Mouse (Mus musculus) adrenal gland, adult (tissue): ENCODE results near the gene Agap3.
A peak's percentile ranks its signal among the peaks of the same experiment; 100 is the strongest.

Experiments used
- DNase-seq, 2 experiments: peaks; one replicate each; pipeline ENCODE4 v3.0.0; 2022 to 2023; ENCODE audit warnings: low spot score in 1 of 2; ENCODE audit not compliant: inconsistent age in 2 of 2

Gene Agap3

GRCm38 (mm10) chr5:24508406-24508805 is 56.4 kb downstream of the Agap3 start:
- DNase-seq, result no peak

GRCm38 (mm10) chr5:24510635-24511034 is 58.7 kb downstream of the Agap3 start:
- DNase-seq, result peak; percentile 52 to 86

GRCm38 (mm10) chr5:24512271-24512670 is 60.3 kb downstream of the Agap3 start:
- no peak for DNase-seq

- no peak for DNase-seq
Measured at GRCm38 (mm10) chr5:24521366-24521765, 69.4 kb downstream of the Agap3 start.

GRCm38 (mm10) chr5:24523806-24524205 is 71.8 kb downstream of the Agap3 start:
- DNase-seq, result no peak

DNA sequence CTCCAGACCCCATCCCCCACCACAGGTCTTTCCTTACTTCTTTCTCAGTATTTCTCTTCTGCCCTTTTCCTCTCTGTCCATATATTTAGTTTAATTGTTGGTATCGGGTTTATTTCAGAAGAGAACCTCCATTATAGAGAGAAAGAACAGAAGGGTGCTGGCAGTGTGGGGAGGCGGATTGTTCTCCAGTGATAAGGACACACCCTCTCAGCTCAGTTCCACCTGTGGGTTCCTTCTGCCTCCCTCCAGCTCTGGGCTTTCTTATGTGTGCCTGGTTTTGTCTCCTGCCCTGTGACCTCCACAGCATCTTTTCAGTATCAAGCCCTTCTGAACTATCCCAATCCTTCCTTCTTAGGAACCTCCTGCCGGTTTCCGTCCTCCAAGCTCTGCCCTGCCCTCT is 72.5 kb downstream of the Agap3 start:
- no peak for DNase-seq

DNA sequence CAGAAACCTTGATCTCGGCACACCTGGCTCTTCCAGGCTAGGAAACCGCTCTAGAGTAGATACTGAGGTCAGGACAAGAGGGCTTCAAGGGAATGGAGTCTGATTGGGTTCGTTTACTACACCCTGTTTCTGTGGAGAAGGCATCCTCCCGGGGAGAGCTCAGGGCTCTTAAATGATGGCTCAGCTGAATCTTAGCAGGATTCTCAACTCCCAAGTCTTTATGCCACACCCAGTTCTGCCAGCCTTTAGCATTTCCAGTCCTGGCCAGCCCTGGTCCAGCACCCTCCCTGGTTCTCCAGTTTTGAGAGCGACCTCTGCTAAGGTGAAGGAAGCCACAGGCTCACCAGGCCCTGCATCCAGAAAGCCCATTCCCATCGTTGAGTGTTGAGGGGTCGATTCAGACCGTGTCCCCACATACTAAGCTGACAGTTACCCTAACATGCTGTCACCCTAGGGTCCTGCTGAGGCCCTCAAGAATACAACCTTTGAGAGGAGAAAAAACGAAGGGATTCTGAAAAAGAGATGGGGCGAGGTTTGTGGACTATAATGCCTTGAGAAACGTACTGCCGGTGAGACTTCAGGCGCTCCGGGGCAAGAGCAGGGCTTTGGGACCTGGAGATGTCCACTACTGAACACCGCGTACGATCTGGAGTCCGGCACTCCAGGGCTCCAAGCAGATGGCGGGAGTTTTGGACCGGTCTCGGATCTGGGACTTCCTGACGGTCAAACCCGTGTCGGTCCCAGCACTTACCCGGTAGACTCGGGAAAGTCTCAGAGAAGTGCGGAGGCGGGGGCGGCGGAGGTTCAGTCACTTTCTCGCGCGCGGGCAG is 73.6 kb downstream of the Agap3 start:
- peak in 1 of 2 experiments; percentile 53 for DNase-seq

- DNase-seq, result peak in 1 of 2 experiments; percentile 45
Measured at GRCm38 (mm10) chr5:24526190-24526888, 74.4 kb downstream of the Agap3 start.

GRCm38 (mm10) chr5:24526889-24527230 is 74.9 kb downstream of the Agap3 start, which contains the start of gene Gbx1:
Gene Gbx1 (minus strand): TSS chr5:24527202.
- DNase-seq, result peak in 1 of 2 experiments; percentile 49

GRCm38 (mm10) chr5:24527780-24528179 is 75.8 kb downstream of the Agap3 start:
- DNase-seq, result no peak

- DNase-seq, result peak; percentile 91 to 98
Measured at GRCm38 (mm10) chr5:24530042-24530689, 78.2 kb downstream of the Agap3 start.

DNA sequence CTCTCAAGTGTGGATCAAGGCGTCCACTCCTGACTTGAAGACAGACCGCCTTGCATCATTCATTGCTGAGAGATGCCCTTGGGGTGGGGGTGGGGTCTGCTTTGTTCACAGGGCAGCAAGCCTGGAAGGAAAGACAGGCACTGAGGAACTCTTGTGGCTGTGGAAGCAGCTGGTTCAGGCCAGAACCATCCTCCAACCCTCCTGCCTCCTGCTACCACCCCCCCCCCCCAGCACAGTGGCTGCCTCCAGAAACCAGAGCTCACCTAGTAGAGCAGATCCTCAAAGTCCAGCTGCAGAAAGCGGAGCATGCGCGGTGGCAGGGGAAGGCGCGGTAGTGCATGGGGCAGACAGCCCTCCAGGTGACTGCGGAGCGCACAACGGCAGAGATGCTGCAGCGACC is 81.4 kb downstream of the Agap3 start:
- no peak for DNase-seq

DNA sequence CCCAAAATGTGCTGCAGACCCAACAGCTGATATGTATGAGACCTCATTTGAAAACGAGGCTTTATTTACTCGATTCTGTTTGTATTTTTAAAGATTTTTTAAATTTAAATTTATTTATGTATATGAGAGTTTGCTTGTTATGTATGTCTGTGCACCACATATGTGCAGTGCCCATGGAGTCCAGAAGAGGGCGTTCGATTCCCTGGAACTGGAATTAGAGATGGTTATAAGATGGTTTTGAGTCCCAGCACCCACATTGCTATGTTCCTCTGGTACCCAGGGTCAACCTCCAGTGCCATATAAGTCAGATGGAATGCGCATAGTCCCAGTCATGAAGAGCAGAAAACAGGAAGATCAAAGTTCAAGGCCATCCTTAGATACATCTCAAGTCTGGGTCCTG is 82.3 kb downstream of the Agap3 start:
- DNase-seq, result peak in 1 of 2 experiments; percentile 60

DNA sequence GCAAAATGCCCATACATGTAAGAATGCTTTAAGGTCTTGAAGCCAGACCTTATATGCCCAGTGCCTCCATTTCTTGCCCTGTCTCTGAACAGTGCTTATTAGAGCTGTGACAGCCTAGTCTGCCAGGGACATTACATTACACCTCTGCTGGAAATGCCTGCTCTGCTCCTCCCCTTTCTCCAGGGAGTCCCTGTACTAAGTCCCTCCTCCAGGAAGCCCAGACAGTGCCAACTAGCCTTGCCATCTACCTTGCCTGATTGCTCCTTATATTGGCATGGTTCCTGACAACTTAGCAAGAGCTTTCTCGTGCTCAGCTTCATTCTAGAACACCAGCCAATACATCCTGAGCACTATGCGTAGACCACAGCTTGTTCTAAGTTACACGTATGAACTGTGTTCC is 83.8 kb downstream of the Agap3 start:
- DNase-seq, result peak in 1 of 2 experiments; percentile 47

- DNase-seq, result peak in 1 of 2 experiments; percentile 83
Measured at GRCm38 (mm10) chr5:24536511-24536910, 84.5 kb downstream of the Agap3 start.

GRCm38 (mm10) chr5:24537618-24538017 is 85.6 kb downstream of the Agap3 start:
- no peak for DNase-seq

DNA sequence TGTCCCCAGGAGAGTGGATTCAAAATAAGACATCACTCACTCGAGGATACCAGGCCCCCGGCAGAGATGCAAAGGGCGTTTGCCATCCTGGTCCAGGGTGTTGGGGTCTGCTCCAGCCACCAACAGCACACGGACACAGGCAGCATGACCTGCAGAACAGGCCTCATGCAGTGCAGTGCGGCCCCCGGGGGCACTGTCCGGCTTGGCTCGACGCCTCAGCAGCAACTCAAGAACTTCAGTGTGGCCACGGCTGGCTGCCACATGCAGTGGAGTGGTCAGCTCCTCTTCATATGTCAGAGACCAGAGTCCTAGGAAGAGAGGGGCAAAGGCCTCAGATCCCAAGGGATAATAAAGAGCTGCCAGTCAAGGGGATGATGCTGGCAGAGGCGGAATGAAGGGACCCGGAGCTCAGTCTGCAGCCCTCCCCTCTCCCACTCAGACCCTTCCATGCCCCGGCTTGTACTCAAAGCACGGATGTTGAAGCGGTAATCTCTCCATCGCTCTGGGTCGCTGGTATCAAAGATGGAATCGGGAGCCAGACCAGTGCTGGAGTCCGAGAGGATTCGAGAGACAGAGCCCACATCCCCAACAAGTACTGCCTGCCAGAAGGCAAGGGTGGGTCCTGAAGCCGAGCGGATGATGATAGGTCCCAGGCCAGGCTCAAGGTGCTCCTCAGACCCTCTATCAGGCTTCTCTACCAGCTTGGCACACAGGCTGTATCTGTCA is 87.8 kb downstream of the Agap3 start:
- no peak for DNase-seq

DNA sequence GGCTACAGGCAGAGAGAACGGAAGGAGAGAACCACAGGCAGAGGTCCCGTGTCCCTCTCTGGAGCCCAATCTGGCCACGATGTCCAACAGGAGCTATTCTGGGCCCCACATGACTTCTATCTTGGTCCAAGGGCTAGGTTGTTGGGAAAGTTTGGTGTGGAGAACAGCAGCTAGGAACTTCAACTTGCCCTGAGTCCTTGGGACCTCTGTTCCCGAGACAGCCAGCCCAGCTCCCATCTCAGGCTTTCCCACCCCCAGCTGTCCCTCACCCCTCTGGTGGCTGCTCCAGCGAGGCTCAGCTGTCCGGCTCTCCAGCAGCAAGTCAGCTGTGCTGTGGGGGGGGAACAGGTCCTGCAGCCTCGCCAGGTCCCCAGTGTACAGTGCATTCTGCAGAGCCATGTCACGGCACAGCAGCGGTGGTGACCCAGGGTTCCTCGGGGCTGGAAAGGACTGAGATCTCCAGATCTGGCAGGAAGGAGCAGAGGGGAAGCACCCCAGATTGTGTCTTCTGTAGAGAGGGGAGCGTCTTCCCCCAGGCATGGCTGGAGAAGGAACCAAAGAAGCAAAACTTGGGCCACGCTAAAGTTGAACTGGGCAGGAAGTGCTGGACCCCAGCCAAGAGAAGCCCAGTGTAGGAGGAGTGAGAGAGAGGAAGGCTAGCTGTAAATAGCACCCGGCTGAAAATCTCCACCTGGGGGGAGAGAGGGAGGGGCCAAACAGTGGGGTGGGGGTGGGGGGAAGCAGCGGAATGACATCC is 88.6 kb downstream of the Agap3 start, which contains the start of gene Asb10:
Gene Asb10, minus strand, starts transcription at position 592 of the 757 bp plus-strand sequence.
- DNase-seq, result peak; percentile 35 to 76

- DNase-seq, result no peak
Measured at GRCm38 (mm10) chr5:24541144-24541569, 89.2 kb downstream of the Agap3 start.

GRCm38 (mm10) chr5:24542643-24543042 is 90.7 kb downstream of the Agap3 start:
- no peak for DNase-seq
